Mouse (Mus musculus): ENCODE measurements around the gene Asf1b. TPM values are rescaled to one million over a fixed set of nuclear protein-coding genes. Genes with fewer than 3 reads are reported as not detected.

Gene Asf1b
- polyA plus RNA-seq, 1 experiment from 2014 or later, result 61.7 TPM

MicroRNAs encoded within 50 kb of the gene (microRNA counts, 519-probe panel; counts per million panel counts)
- 35.7 counts per million for microRNA mmu-miR-1199

Small RNA genes lying within 50 kb of the gene (microRNA-seq; reads per million reads assigned to microRNA genes)
- gene Gm44330 (not detected), gene Gm44450 (not detected), gene Mir1199 (0.91 reads per million), gene Mir8111 (1.4 reads per million)

Other genes starting within 250 kb of the Asf1b start
- 204 and 224 TPM in 2 replicates for gene Ddx39, start 240.3 kb upstream of the Asf1b start, polyA plus RNA-seq (2015; fragmentation: Nextera tagmentation; extraction: Ambion mirVana)
- gene Adgre5, start 214.2 kb upstream of the Asf1b start, polyA plus RNA-seq (2015; fragmentation: Nextera tagmentation; extraction: Ambion mirVana), result 39.5 TPM in 2 replicates
- 7.9 and 8.1 TPM in 2 replicates for gene Adgrl1, start 55.4 kb upstream of the Asf1b start, polyA plus RNA-seq (2015; fragmentation: Nextera tagmentation; extraction: Ambion mirVana)
- gene Gm10644, start 302 bp upstream of the Asf1b start, polyA plus RNA-seq (2015; fragmentation: Nextera tagmentation; extraction: Ambion mirVana), result 0.39 TPM in 2 replicates
- gene Prkaca, start 17.5 kb downstream of the Asf1b start, polyA plus RNA-seq (2015; fragmentation: Nextera tagmentation; extraction: Ambion mirVana), result 24.6 and 77.1 TPM in 2 replicates
- 5.8 and 6.0 TPM in 2 replicates for gene Samd1, start 42.2 kb downstream of the Asf1b start, polyA plus RNA-seq (2015; fragmentation: Nextera tagmentation; extraction: Ambion mirVana)
- gene 1700067K01Rik, start 46.0 kb downstream of the Asf1b start, polyA plus RNA-seq (2015; fragmentation: Nextera tagmentation; extraction: Ambion mirVana), result 0.66 and 0.84 TPM in 2 replicates
- gene 2210011C24Rik, start 56.7 kb downstream of the Asf1b start, polyA plus RNA-seq (2015; fragmentation: Nextera tagmentation; extraction: Ambion mirVana), result 2.1 and 3.1 TPM in 2 replicates
- 5.8 and 6.4 TPM in 2 replicates for gene Palm3, start 66.0 kb downstream of the Asf1b start, polyA plus RNA-seq (2015; fragmentation: Nextera tagmentation; extraction: Ambion mirVana)
- gene Il27ra, start 87.1 kb downstream of the Asf1b start, polyA plus RNA-seq (2015; fragmentation: Nextera tagmentation; extraction: Ambion mirVana), result 1.2 and 1.4 TPM in 2 replicates
- 0.23 and 0.37 TPM in 2 replicates for gene Rln3, start 89.5 kb downstream of the Asf1b start, polyA plus RNA-seq (2015; fragmentation: Nextera tagmentation; extraction: Ambion mirVana)
- gene Gm10643, start 109.6 kb downstream of the Asf1b start, polyA plus RNA-seq (2015; fragmentation: Nextera tagmentation; extraction: Ambion mirVana), result 0.76 and 0.81 TPM in 2 replicates
- gene Rfx1, start 111.3 kb downstream of the Asf1b start, polyA plus RNA-seq (2015; fragmentation: Nextera tagmentation; extraction: Ambion mirVana), result 5.9 and 6.8 TPM in 2 replicates
- 8.8 and 9.4 TPM in 2 replicates for gene Dcaf15, start 149.3 kb downstream of the Asf1b start, polyA plus RNA-seq (2015; fragmentation: Nextera tagmentation; extraction: Ambion mirVana)
- gene Podnl1, start 170.5 kb downstream of the Asf1b start, polyA plus RNA-seq (2015; fragmentation: Nextera tagmentation; extraction: Ambion mirVana), result 0.38 TPM in 2 replicates
- gene Cc2d1a, start 192.4 kb downstream of the Asf1b start, polyA plus RNA-seq (2015; fragmentation: Nextera tagmentation; extraction: Ambion mirVana), result 25.3 and 26.0 TPM in 2 replicates
- gene 4930432K21Rik, start 192.5 kb downstream of the Asf1b start, polyA plus RNA-seq (2015; fragmentation: Nextera tagmentation; extraction: Ambion mirVana), result 0.61 and 0.82 TPM in 2 replicates
- 0.89 and 1.3 TPM in 2 replicates for gene Nanos3, start 229.7 kb downstream of the Asf1b start, polyA plus RNA-seq (2015; fragmentation: Nextera tagmentation; extraction: Ambion mirVana)

All from intestine, embryonic 16.5 days (tissue).